Mouse (Mus musculus): ENCODE measurements around the gene Cxcl17. TPM values are rescaled to one million over a fixed set of nuclear protein-coding genes. Genes with fewer than 3 reads are reported as not detected.
"Not testable (repeated sequence)": the region's sequence is repeated elsewhere in the genome, so short reads cannot be mapped to it uniquely, and the experiment has no call there.

Cxcl17 gene
- not detected in 2 replicates for polyA plus RNA-seq (2012; ENCODE audit: insufficient read depth, low replicate concordance)

- Histone ChIP-seq H3K36me3 (replicated peaks; ENCODE audit: low read length) (no peaks in the 10 kb centered on the region), H3K27me3 (replicated peaks) (peaks cover 20% of the 10 kb centered on the region), H3K4me3 (replicated peaks) (no peak within 1 kb of the TSS), H3K4me1 (peaks cover 15% of the 10 kb centered on the region), H3K9me3 (no peaks in the 10 kb centered on the region)
- TF ChIP-seq FLI1 (IDR thresholded peaks at IDR 0.05; ENCODE audit: low read length), result no peak
- TF ChIP-seq GATA1 (IDR thresholded peaks at IDR 0.05; ENCODE audit: borderline replicate concordance, low read length), result no peak
Measured at GRCm38 (mm10) chr7:25412833-25413441, at the start of gene Cxcl17. TSS of gene Cxcl17 (minus strand) at chr7:25412886.

- H3K9me3 ChIP-seq; H3K27me3 ChIP-seq (replicated peaks); H3K4me3 ChIP-seq (replicated peaks): not testable (repeated sequence)
- H3K36me3 ChIP-seq (replicated peaks; ENCODE audit: low read length), result peaks cover 18% of the 10 kb centered on the region
- H3K4me1 ChIP-seq, result peaks cover 15% of the 10 kb centered on the region
Measured at GRCm38 (mm10) chr7:25462033-25462337, 49.3 kb upstream of the Cxcl17 start.

DNA sequence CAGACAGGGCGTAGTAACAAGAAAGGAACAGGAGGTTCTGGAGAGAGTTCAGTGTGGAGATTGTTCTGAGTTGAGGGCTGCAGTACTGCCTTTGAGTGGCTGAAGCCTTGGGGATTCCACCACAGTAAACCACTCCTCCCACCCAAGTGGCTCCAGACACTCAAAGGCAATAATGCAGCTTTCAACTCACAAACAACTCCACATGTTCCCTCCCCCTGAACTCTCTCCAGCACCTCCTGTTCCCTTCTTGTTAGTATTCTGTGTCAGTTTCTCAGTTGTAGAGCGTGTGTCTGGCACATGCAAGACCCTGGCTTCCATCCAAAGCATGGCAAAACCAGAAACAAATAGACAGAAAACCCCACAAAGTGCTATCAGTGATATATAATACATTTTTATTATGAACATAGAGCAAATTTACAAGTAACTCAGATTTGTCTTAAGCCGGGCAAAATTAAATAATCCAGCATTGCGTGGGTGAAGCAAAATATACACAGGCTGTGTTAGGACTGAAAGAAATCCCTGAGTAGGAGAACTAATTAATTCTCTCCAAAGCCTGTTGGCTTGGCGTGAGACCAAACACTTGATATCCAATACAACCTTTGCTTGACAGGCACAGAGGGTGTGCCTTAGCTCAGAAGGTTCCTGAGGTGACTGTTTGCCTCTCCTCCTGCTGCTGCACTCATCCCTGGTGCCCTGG lies 48.8 kb upstream of the Cxcl17 start:
- not testable (repeated sequence) for H3K9me3 ChIP-seq; H3K4me3 ChIP-seq (replicated peaks); H3K27me3 ChIP-seq (replicated peaks)
- Histone ChIP-seq H3K4me1 (peaks cover 15% of the 10 kb centered on the region), H3K36me3 (replicated peaks; ENCODE audit: low read length) (peaks cover 18% of the 10 kb centered on the region)

DNA sequence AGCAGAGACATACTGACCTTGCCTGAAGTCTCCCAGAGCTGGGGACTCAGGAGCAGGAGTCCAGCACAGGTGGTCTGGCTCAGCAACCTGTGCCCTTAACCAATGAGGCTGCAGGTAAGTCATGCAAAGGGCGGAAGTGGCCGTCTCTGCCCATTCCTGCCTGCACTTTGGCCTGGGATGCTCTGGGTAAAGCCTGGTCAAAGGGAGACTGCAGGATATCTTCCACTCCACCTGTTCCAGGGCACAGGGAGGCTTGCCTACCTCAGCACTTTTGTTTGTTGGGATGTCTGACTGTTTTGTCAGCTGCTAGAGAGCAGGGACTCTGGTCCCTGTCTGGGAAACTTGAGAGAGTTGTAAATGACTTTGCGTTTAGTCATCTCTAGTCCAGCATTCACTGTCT lies 39.4 kb upstream of the Cxcl17 start:
- Histone ChIP-seq H3K27me3 (replicated peaks) (peaks cover 7% of the 10 kb centered on the region), H3K4me3 (replicated peaks) (no peak overlapping the region), H3K4me1 (peaks cover 12% of the 10 kb centered on the region), H3K9me3 (no peaks in the 10 kb centered on the region), H3K36me3 (replicated peaks; ENCODE audit: low read length) (no peaks in the 10 kb centered on the region)
- no peak for TF ChIP-seq FLI1 (IDR thresholded peaks at IDR 0.05; ENCODE audit: low read length)
- TF ChIP-seq GATA1 (IDR thresholded peaks at IDR 0.05; ENCODE audit: borderline replicate concordance, low read length), result no peak

DNA sequence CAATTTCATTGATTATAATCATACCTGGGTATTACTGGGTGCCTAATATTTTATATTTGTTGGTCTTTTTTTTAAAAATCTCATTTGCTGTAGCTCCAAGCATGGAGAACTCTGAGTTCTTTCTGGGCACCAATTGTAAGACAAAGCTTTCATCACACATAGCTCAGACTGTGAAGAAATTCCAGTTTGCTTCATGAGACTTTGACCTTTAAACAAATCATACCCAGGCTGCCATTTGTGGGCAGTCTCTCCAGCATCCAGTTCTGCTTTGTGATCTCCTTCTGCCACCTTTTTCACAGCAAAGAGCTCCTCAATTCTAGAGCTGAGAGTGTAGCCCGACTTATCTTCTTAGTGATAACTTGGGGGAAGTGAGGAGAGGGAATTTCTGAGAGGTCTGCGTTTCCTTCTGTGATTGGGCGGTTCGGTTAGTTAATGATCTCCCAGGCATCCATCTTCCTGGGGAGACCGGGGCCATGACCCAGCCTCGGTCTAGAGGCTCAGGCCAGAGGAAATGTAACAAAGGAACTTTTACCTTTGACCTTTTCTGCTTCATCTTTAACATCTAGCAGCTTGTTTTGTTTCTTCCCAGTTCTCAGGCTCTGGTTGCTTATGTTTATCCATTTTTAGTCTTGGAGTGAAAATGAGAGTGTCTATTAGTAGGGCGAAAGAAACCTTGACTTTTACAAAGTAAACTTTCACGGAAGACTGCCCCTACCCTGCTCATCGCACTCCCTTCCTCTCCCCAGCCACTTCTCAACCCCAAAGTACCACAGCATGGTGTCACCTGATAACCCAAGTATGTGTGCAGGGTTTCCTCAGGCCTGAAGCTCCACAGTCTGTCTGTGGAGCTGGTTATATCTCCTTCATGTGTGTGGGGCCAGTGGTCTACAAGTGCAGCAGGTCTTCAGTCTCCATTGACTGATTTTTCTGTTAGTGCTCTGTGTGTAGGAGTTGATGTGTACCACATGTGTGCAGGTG lies 37.5 kb upstream of the Cxcl17 start:
- peaks cover 12% of the 10 kb centered on the region for H3K4me1 ChIP-seq
- H3K4me3 ChIP-seq (replicated peaks), result no peak overlapping the region
- H3K27me3 ChIP-seq (replicated peaks), result peaks cover 7% of the 10 kb centered on the region
- H3K36me3 ChIP-seq (replicated peaks; ENCODE audit: low read length), result no peaks in the 10 kb centered on the region
- TF ChIP-seq FLI1 (IDR thresholded peaks at IDR 0.05; ENCODE audit: low read length) (no peak), GATA1 (IDR thresholded peaks at IDR 0.05; ENCODE audit: borderline replicate concordance, low read length) (no peak)
- H3K9me3 ChIP-seq, result no peaks in the 10 kb centered on the region

DNA sequence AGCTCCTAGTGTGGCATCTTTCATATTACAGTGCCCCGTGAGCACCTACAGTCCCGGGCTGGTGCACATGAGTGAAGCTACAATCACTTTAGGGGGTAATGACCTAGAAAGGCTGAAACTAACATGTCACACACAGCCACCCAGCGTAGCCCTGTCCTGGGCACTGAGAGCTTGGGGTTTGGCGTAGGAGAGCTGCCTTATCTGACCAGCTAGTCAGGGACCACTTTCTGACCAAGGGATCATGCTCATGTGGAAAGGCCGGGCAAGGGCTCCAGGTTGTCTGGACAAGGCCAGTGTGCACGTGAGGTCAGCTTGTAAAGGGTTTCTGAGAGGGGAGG lies 28.1 kb upstream of the Cxcl17 start:
- Histone ChIP-seq H3K36me3 (replicated peaks; ENCODE audit: low read length) (no peaks in the 10 kb centered on the region), H3K4me1 (peaks cover 30% of the 10 kb centered on the region), H3K9me3 (no peaks in the 10 kb centered on the region), H3K27me3 (replicated peaks) (peaks cover 6% of the 10 kb centered on the region), H3K4me3 (replicated peaks) (no peak overlapping the region)
- TF ChIP-seq FLI1 (IDR thresholded peaks at IDR 0.05; ENCODE audit: low read length) (no peak), GATA1 (IDR thresholded peaks at IDR 0.05; ENCODE audit: borderline replicate concordance, low read length) (no peak)

DNA sequence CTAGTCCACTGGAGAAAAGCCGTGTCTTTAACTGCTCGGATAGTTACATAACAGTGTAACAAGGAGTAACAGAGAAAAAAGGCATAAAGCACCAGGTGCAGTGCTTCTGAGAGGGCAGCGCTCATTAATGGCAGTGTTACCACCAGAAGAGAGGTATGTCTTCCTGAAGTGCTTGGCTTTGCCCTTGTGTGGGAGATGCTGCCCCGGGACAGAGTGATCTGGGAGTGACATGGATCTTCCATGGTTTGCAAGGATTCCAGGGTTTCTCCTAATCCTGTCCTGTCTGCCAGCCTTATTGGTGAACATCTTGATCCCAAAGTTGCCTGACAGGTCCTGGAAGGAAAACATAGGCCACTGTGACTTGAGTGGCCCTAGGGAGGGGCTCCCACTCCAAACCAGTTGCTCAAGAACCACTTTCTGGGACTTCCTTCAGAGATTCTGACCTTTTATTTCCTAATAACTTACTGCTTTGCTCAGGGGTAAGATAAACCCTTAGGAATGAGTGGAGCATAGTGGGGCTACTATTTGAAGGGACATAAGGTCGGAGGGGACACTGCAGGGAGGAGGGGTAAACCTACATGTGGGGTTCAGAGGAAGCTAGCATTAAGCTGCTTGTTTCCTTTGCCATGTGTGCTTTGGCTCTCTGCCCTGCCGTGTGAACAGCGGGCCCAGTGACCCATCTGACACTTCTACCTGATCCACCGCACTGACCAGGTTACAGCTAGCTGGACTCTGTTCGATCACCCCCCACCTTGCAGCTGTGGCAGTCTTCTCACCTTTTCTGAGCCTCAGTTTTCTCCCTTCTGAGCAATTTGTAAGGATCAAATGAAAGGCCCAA lies 27.5 kb upstream of the Cxcl17 start:
- no peak overlapping the region for H3K4me3 ChIP-seq (replicated peaks)
- H3K27me3 ChIP-seq (replicated peaks), result peaks cover 6% of the 10 kb centered on the region
- H3K36me3 ChIP-seq (replicated peaks; ENCODE audit: low read length), result no peaks in the 10 kb centered on the region
- H3K9me3 ChIP-seq, result no peaks in the 10 kb centered on the region
- H3K4me1 ChIP-seq, result peaks cover 36% of the 10 kb centered on the region
- TF ChIP-seq GATA1 (IDR thresholded peaks at IDR 0.05; ENCODE audit: borderline replicate concordance, low read length), result no peak
- TF ChIP-seq FLI1 (IDR thresholded peaks at IDR 0.05; ENCODE audit: low read length), result no peak

- H3K4me1 ChIP-seq, result peaks cover 45% of the 10 kb centered on the region
- no peak overlapping the region for H3K4me3 ChIP-seq (replicated peaks)
- H3K27me3 ChIP-seq (replicated peaks), result peaks cover 6% of the 10 kb centered on the region
- no peaks in the 10 kb centered on the region for H3K9me3 ChIP-seq
- no peak for TF ChIP-seq FLI1 (IDR thresholded peaks at IDR 0.05; ENCODE audit: low read length)
- no peak for TF ChIP-seq GATA1 (IDR thresholded peaks at IDR 0.05; ENCODE audit: borderline replicate concordance, low read length)
- no peaks in the 10 kb centered on the region for H3K36me3 ChIP-seq (replicated peaks; ENCODE audit: low read length)
Measured at GRCm38 (mm10) chr7:25439124-25439822, 26.6 kb upstream of the Cxcl17 start.

- H3K27me3 ChIP-seq (replicated peaks), result no peaks in the 10 kb centered on the region
- no peaks in the 10 kb centered on the region for H3K36me3 ChIP-seq (replicated peaks; ENCODE audit: low read length)
- H3K4me3 ChIP-seq (replicated peaks), result no peak overlapping the region
- no peaks in the 10 kb centered on the region for H3K9me3 ChIP-seq
- peaks cover 66% of the 10 kb centered on the region for H3K4me1 ChIP-seq
- no peak for TF ChIP-seq FLI1 (IDR thresholded peaks at IDR 0.05; ENCODE audit: low read length)
- no peak for TF ChIP-seq GATA1 (IDR thresholded peaks at IDR 0.05; ENCODE audit: borderline replicate concordance, low read length)
Measured at GRCm38 (mm10) chr7:25436704-25437103, 24.0 kb upstream of the Cxcl17 start.

Measured in megakaryocyte, embryonic 14.5 days (primary cell).